10 mouse cellular contexts compared by ENCODE assay signal in genomic region chr2:52785106-52785721, GRCm38 (mm10). TPM values are rescaled to one million over a fixed set of nuclear protein-coding genes. Genes with fewer than 3 reads are reported as not detected.
DNase-seq lines count a peak whose midpoint lies in the region; ATAC-seq lines count a peak whose summit lies in the region.
"Had no signal": no experiment of that assay in that cellular context is flagged by ENCODE, and none has a peak within 500 bp of the region (broad histone marks: within the 10 kb centered on the region; RNA-seq: fewer than 3 reads in every experiment).

No protein-coding gene starts in this region.

- H3K9me3 ChIP-seq in kidney, embryonic 14.5 days (ENCODE audit: control insufficient read depth, low read length) = no peaks in the 10 kb centered on the region

- ATAC-seq in kidney, embryonic 14.5 days (ENCODE audit: low FRiP score, low TSS enrichment) = peak; percentile 64; the same call in 1 of the 2 replicates
- ATAC-seq: forebrain, embryonic 16.5 days had no signal

- 30% methylated on average over 3 of the region's 3 CpGs for WGBS in kidney, embryonic 14.5 days

- DNase-seq in kidney, adult 11 months = peak; percentile 3
- DNase-seq in kidney, postnatal 14 days = no peak
- DNase-seq in adipocyte (ENCODE audit: low spot score) = peak; percentile 14
- DNase-seq in embryo, embryonic 11 days = peak; percentile 5
- DNase-seq in spleen, adult 18-20 months = no peak
- DNase-seq in left cerebral cortex, adult 11 months (ENCODE audit: low spot score) = no peak
- no peak for DNase-seq in thymus, postnatal 14 days
- DNase-seq: liver had no signal

- no peaks in the 10 kb centered on the region for H3K36me3 ChIP-seq in kidney, embryonic 14.5 days (ENCODE audit: control insufficient read depth, insufficient read depth, low read length)

- H3K9ac ChIP-seq in kidney, embryonic 14.5 days (ENCODE audit: low read depth, low read length) = no peak overlapping the region

- no peak overlapping the region for H3K4me3 ChIP-seq in kidney, embryonic 14.5 days (ENCODE audit: low read length)

- no peak overlapping the region for H3K27ac ChIP-seq in kidney, embryonic 14.5 days (ENCODE audit: low read depth, low read length)

- H3K27me3 ChIP-seq in kidney, embryonic 14.5 days (ENCODE audit: control insufficient read depth, insufficient read depth, low read length) = no peaks in the 10 kb centered on the region

- no peaks in the 10 kb centered on the region for H3K4me1 ChIP-seq in kidney, embryonic 14.5 days (ENCODE audit: control insufficient read depth, insufficient read depth, low read length)

- H3K4me2 ChIP-seq in kidney, embryonic 14.5 days (replicated peaks; ENCODE audit: low read depth, low read length) = no peak overlapping the region

RNA-seq across cellular contexts. Expression of gene Stam2, which starts 43.1 kb away (rescaled TPM):
- 24.0 and 36.2 TPM in 2 replicates for polyA plus RNA-seq in kidney, embryonic 14.5 days (2014; fragmentation: Nextera tagmentation; extraction: Ambion mirVana)

Comparison
In these comparisons a context has a peak if more than half of its experiments do, and no peak if none do; other contexts are left out.
1. DNase-seq: peak in kidney, adult 11 months (single experiment), adipocyte (single experiment) and embryo, embryonic 11 days (single experiment); none in kidney, postnatal 14 days (single experiment), spleen, adult 18-20 months (0 of 2), left cerebral cortex, adult 11 months (single experiment) and thymus, postnatal 14 days (single experiment).